Mouse (Mus musculus) olfactory bulb, adult 2 months (tissue): ENCODE results near the gene Nepn. TPM values are rescaled to one million over a fixed set of nuclear protein-coding genes. Genes with fewer than 3 reads are reported as not detected.
A peak's percentile ranks its signal among the peaks of the same experiment; 100 is the strongest.

Source experiments
- H3K27ac ChIP-seq: fragments of 200-500 bp; 2 replicates; pipeline ENCODE4 v1.5.1; 2012; ENCODE audit warnings: low read depth, low read length; ENCODE audit not compliant: insufficient read depth
- H3K4me1 ChIP-seq: fragments of 200-500 bp; 2 replicates; pipeline ENCODE4 v1.6.1; 2012; ENCODE audit warnings: low read length; ENCODE audit not compliant: control insufficient read depth, insufficient read depth
- H3K4me3 ChIP-seq: fragments of 200-500 bp; 2 replicates; pipeline ENCODE4 v1.5.1; 2012; ENCODE audit warnings: mild to moderate bottlenecking, low read depth, low read length, moderate library complexity; ENCODE audit not compliant: insufficient read depth
- CTCF ChIP-seq: fragments of 200-500 bp; IDR thresholded peaks from 2 replicates; pipeline ENCODE4 v1.5.1; 2012; ENCODE audit warnings: low read depth, mild to moderate bottlenecking, low read length, moderate library complexity; ENCODE audit not compliant: insufficient read depth
- POLR2A ChIP-seq: fragments of 200-500 bp; IDR thresholded peaks from 2 replicates; pipeline ENCODE4 v1.6.1; 2012; ENCODE audit warnings: mild to moderate bottlenecking, low read depth, low read length, moderate library complexity; ENCODE audit not compliant: insufficient read depth
- WGBS: fragments of 180-500 bp; shearing (Covaris S2); methylation state at CpG from one replicate; pipeline ENCODE4 v1.1.7; 2018; 5-methylcytosine and 5-hydroxymethylcytosine counted together
- polyA plus RNA-seq: library from polyadenylated mRNA; stranded (reverse); fragments of >200 nt; gene quantifications from 2 replicates; pipeline ENCODE4 v1.2.4, GENCODE M21; 2012; ENCODE audit warnings: low replicate concordance; ENCODE audit not compliant: missing spikeins, insufficient read depth, insufficient read length

The Nepn gene
- polyA plus RNA-seq, 1 experiment: not detected

DNA sequence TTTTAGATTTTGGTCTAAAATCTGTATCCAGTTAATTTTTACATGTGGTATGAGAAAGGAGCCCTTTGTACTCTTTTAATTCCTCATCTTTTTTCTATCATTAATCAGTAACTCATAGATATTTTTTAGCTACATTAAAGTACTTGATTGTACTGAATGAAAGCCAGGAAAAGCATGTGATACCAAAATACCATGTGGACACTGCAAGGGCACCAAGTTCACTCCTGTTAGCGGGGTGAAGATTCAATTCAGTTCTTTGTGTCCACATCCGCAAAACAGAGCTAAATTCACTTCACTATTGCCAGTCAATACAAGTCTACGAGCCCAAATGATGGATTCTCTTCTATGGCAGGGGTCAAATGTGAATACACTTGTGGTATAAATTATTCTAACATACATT lies 7.9 kb downstream of the Nepn start:
- H3K4me3 ChIP-seq: no peak overlapping the region
- H3K27ac ChIP-seq: no peak overlapping the region
- WGBS: 88% methylated on average over 3 of the region's 3 CpGs
- no peaks in the 10 kb centered on the region for H3K4me1 ChIP-seq
- TF ChIP-seq CTCF: no peak
- TF ChIP-seq POLR2A: no peak

GRCm38 (mm10) chr10:52398715-52399114 lies 9.9 kb downstream of the Nepn start:
- 82% methylated on average over 2 of the region's 2 CpGs for WGBS
- H3K4me3 ChIP-seq: no peak overlapping the region
- TF ChIP-seq POLR2A: no peak
- TF ChIP-seq CTCF: no peak
- H3K4me1 ChIP-seq: no peaks in the 10 kb centered on the region
- no peak overlapping the region for H3K27ac ChIP-seq

DNA sequence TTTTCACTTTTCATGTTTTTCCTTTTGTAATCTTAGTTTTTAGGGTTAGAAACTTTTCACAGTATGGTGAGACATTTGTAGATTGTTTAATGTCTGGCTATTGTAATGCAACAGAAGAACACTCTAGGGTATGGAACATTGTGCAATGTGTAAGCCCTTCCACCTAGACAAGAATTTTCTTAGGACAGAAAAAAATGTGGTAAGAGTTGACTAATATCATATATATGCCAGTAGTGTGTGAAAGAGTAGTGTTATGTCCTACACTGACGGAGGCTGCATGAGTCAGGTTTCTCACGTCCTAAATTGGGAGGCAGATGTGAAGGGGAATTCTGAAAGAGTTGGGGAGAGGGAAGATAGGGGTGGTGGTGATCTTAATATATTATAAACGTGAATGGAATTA lies 10.9 kb downstream of the Nepn start:
- 63% methylated on average over 3 of the region's 3 CpGs for WGBS
- Histone ChIP-seq H3K4me1 (no peaks in the 10 kb centered on the region), H3K4me3 (no peak overlapping the region), H3K27ac (no peak overlapping the region)
- no peak for TF ChIP-seq POLR2A

- TF ChIP-seq POLR2A: no peak
- TF ChIP-seq CTCF: no peak
- Histone ChIP-seq H3K27ac (no peak overlapping the region), H3K4me1 (no peaks in the 10 kb centered on the region), H3K4me3 (no peak overlapping the region)
- 91% methylated on average over 13 of the region's 13 CpGs for WGBS
These were observed 16.4 kb downstream of the Nepn start for GRCm38 (mm10) chr10:52405160-52405559.

GRCm38 (mm10) chr10:52407526-52407925 lies 18.8 kb downstream of the Nepn start:
- WGBS: 78% methylated on average over 2 of the region's 2 CpGs

GRCm38 (mm10) chr10:52415020-52415419 lies 26.2 kb downstream of the Nepn start:
- H3K4me1 ChIP-seq: no peaks in the 10 kb centered on the region
- 84% methylated on average over 2 of the region's 2 CpGs for WGBS
- H3K4me3 ChIP-seq: no peak overlapping the region
- TF ChIP-seq POLR2A (no peak), CTCF (no peak)
- no peak overlapping the region for H3K27ac ChIP-seq

More at GRCm38 (mm10) chr10:52407526-52407925, 18.8 kb downstream of the Nepn start:
- no peak overlapping the region for H3K4me3 ChIP-seq
- H3K4me1 ChIP-seq: no peaks in the 10 kb centered on the region
- TF ChIP-seq CTCF: no peak
- TF ChIP-seq POLR2A: no peak
- H3K27ac ChIP-seq: no peak overlapping the region

GRCm38 (mm10) chr10:52416458-52416857 lies 27.7 kb downstream of the Nepn start:
- H3K27ac ChIP-seq: no peak overlapping the region
- H3K4me1 ChIP-seq: no peaks in the 10 kb centered on the region
- WGBS: 31% methylated on average over 2 of the region's 2 CpGs
- H3K4me3 ChIP-seq: no peak overlapping the region
- TF ChIP-seq CTCF (no peak), POLR2A (no peak)

GRCm38 (mm10) chr10:52417299-52417997 lies 28.7 kb downstream of the Nepn start, which contains the start of gene Nus1:
Nus1 (plus strand) TSS chr10:52417547.
- Histone ChIP-seq H3K4me1 (peaks cover 2% of the 10 kb centered on the region), H3K4me3 (peak within 1 kb of the TSS; percentile 86), H3K27ac (peak within 1 kb of the TSS; percentile 76)
- TF ChIP-seq CTCF: peak; percentile 83
- peak; percentile 31; the same call in 1 of the 2 replicates for TF ChIP-seq POLR2A
- WGBS: 1% methylated on average over 78 of the region's 79 CpGs

- Histone ChIP-seq H3K27ac (peak overlapping the region; percentile 58), H3K4me1 (peaks cover 3% of the 10 kb centered on the region), H3K4me3 (peak overlapping the region; percentile 86)
- TF ChIP-seq CTCF (no peak), POLR2A (no peak)
- under 1% methylated on average over 39 of the region's 39 CpGs for WGBS
These were observed 29.5 kb downstream of the Nepn start for GRCm38 (mm10) chr10:52417998-52418860.
